28 mouse cellular contexts compared by ENCODE assay signal in the genomic region with DNA sequence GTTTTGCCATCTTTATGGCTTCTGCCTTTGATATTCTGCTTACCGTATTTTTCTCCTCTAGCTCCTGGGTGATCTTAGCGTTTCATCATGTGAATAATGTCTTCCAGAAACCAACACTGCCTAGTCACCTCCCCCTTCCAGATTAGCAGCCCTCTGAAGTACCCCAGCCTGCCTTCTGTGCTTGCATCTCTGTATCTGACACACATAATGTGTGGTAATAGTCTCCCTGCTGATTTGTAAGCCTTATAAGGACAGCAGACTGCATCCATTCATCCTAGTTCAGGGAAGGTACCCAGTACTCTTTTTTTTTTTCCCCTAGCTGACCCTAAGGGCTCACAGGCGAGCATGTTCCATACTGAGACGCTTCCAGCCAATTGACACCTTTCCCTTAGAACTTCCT.
DNase-seq lines count a peak whose midpoint lies in the region; ATAC-seq lines count a peak whose summit lies in the region.
"Had no signal": no experiment of that assay in that cellular context is flagged by ENCODE, and none has a peak within 500 bp of the region (broad histone marks: within the 10 kb centered on the region; RNA-seq: fewer than 3 reads in every experiment).

No protein-coding gene starts in this region.

- H3K9me3 ChIP-seq in heart, embryonic 13.5 days: no peaks in the 10 kb centered on the region
- no peaks in the 10 kb centered on the region for H3K9me3 ChIP-seq in kidney, embryonic 14.5 days (ENCODE audit: control insufficient read depth, low read length)
- H3K9me3 ChIP-seq: forebrain, embryonic 10.5 days; limb, embryonic 13.5 days; liver, embryonic 12.5 days; midbrain, embryonic 10.5 days; neural tube, embryonic 15.5 days had no signal

- H3K27ac ChIP-seq in heart, embryonic 13.5 days (replicated peaks): no peak overlapping the region
- H3K27ac ChIP-seq in kidney, embryonic 14.5 days (ENCODE audit: low read depth, low read length): peak overlapping the region; percentile 32; the same call in 1 of the 2 replicates
- H3K27ac ChIP-seq: forebrain, embryonic 10.5 days; hindbrain, embryonic 14.5 days; layer of hippocampus, adult 2 months; limb, embryonic 13.5 days; liver, embryonic 12.5 days; midbrain, embryonic 10.5 days; neural tube, embryonic 15.5 days; stomach, postnatal 0 days had no signal

- WGBS in heart, embryonic 13.5 days: 17% methylated on average over 4 of the region's 4 CpGs
- WGBS in kidney, embryonic 14.5 days: 35% methylated on average over 4 of the region's 4 CpGs

- no peak for ATAC-seq in heart, embryonic 13.5 days (ENCODE audit: extremely low read depth, insufficient number of reproducible peaks, low FRiP score, low TSS enrichment)
- ATAC-seq in kidney, embryonic 14.5 days (ENCODE audit: low FRiP score, low TSS enrichment): no peak
- ATAC-seq in cerebellum, adult (ENCODE audit: insufficient number of reproducible peaks, low FRiP score, low TSS enrichment): no peak
- ATAC-seq: liver, embryonic 12.5 days; Patski had no signal

- H3K4me2 ChIP-seq in heart, embryonic 13.5 days: peak overlapping the region; percentile 30; the same call in 1 of the 2 replicates
- no peak overlapping the region for H3K4me2 ChIP-seq in kidney, embryonic 14.5 days (replicated peaks; ENCODE audit: low read depth, low read length)
- H3K4me2 ChIP-seq: hindbrain, embryonic 14.5 days; limb, embryonic 13.5 days; liver, embryonic 12.5 days; neural tube, embryonic 15.5 days had no signal

- no peak overlapping the region for H3K9ac ChIP-seq in heart, embryonic 13.5 days
- no peak overlapping the region for H3K9ac ChIP-seq in kidney, embryonic 14.5 days (ENCODE audit: low read depth, low read length)
- H3K9ac ChIP-seq: hindbrain, embryonic 14.5 days; limb, embryonic 13.5 days; liver, embryonic 12.5 days; neural tube, embryonic 15.5 days had no signal

- H3K4me3 ChIP-seq in heart, embryonic 13.5 days: no peak overlapping the region
- no peak overlapping the region for H3K4me3 ChIP-seq in kidney, embryonic 14.5 days (ENCODE audit: low read length)
- H3K4me3 ChIP-seq: forebrain, embryonic 10.5 days; layer of hippocampus, adult 2 months; limb, embryonic 13.5 days; liver, embryonic 12.5 days; midbrain, embryonic 10.5 days; neural tube, embryonic 15.5 days had no signal

- no peaks in the 10 kb centered on the region for H3K27me3 ChIP-seq in heart, embryonic 13.5 days (replicated peaks)
- peaks cover 3% of the 10 kb centered on the region; the same call in 1 of the 2 replicates for H3K27me3 ChIP-seq in kidney, embryonic 14.5 days (ENCODE audit: control insufficient read depth, insufficient read depth, low read length)
- H3K27me3 ChIP-seq: liver, embryonic 12.5 days; neural tube, embryonic 15.5 days; Patski had no signal

- H3K36me3 ChIP-seq in heart, embryonic 13.5 days: no peaks in the 10 kb centered on the region
- H3K36me3 ChIP-seq in kidney, embryonic 14.5 days (ENCODE audit: control insufficient read depth, insufficient read depth, low read length): no peaks in the 10 kb centered on the region
- H3K36me3 ChIP-seq: forebrain, embryonic 10.5 days; limb, embryonic 13.5 days; liver, embryonic 12.5 days; midbrain, embryonic 10.5 days; neural tube, embryonic 15.5 days had no signal

- peaks cover 23% of the 10 kb centered on the region for H3K4me1 ChIP-seq in heart, embryonic 13.5 days
- peaks cover 18% of the 10 kb centered on the region; the same call in 1 of the 2 replicates for H3K4me1 ChIP-seq in kidney, embryonic 14.5 days (ENCODE audit: control insufficient read depth, insufficient read depth, low read length)
- H3K4me1 ChIP-seq: liver, embryonic 12.5 days had no signal

- no peak for DNase-seq in heart, adult 18-20 months
- DNase-seq in kidney, postnatal 10 days: no peak
- DNase-seq in NIH3T3 (ENCODE audit: low read depth): peak; percentile 8
- DNase-seq in embryo, embryonic 11 days: peak; percentile 48
- no peak for DNase-seq in spleen, postnatal 36 days (ENCODE audit: low spot score in 2 of 2)
- DNase-seq: adrenal gland, postnatal 36 days; cerebellum, adult 11-12 months; cerebellum, postnatal 10 days; gastrocnemius, postnatal 36 days; heart, postnatal 10 days; kidney, adult 11 months; kidney, postnatal 14 days; layer of hippocampus, postnatal 36 days; lung, adult 2 months; thymus, adult 2 months; thymus, postnatal 4 days had no signal

Comparison
In these comparisons a context has a peak if more than half of its experiments do, and no peak if none do; other contexts are left out.
1. DNase-seq: peak in NIH3T3 (single experiment) and embryo, embryonic 11 days (single experiment); none in heart, adult 18-20 months (0 of 2), kidney, postnatal 10 days (single experiment) and spleen, postnatal 36 days (0 of 2).